In genomic region chr17:66130371-66130770, GRCm38 (mm10) we compare ENCODE assay signal across 33 mouse cellular contexts.
"Had no signal": no experiment of that assay in that cellular context is flagged by ENCODE, and none has a peak within 500 bp of the region (broad histone marks: within the 10 kb centered on the region; RNA-seq: fewer than 3 reads in every experiment).

No protein-coding gene starts in this region.

- H3K9me3 ChIP-seq: heart, embryonic 15.5 days; hindbrain, embryonic 10.5 days; hindbrain, embryonic 12.5 days; hindbrain, embryonic 13.5 days; hindbrain, embryonic 15.5 days; intestine, embryonic 15.5 days; kidney, embryonic 15.5 days had no signal

- ATAC-seq: hindbrain, embryonic 16.5 days; hindbrain, postnatal 0 days; inflammation-experienced regulatory T-cells, adult 6 months; intestine, embryonic 16.5 days; intestine, postnatal 0 days had no signal

- H3K4me1 ChIP-seq: hindbrain, embryonic 12.5 days; hindbrain, embryonic 13.5 days; hindbrain, embryonic 15.5 days; intestine, embryonic 15.5 days had no signal

- DNase-seq: heart, postnatal 10 days; heart, postnatal 14 days; heart, postnatal 36 days; heart, postnatal 4 days; kidney, adult 11 months; kidney, adult 18-20 months; kidney, adult 2 months; kidney, adult 8-10 months; kidney, adult 9 months; kidney, postnatal 10 days; kidney, postnatal 14 days; kidney, postnatal 25 days; kidney, postnatal 36 days; kidney, postnatal 4 days; layer of hippocampus, adult 9-11 months; layer of hippocampus, postnatal 36 days had no signal

- H3K4me3 ChIP-seq: heart, embryonic 12.5 days; heart, embryonic 13.5 days; heart, embryonic 15.5 days; hindbrain, embryonic 10.5 days; hindbrain, embryonic 12.5 days; hindbrain, embryonic 13.5 days; hindbrain, embryonic 15.5 days; intestine, embryonic 15.5 days; kidney, embryonic 15.5 days; layer of hippocampus, adult 2 months had no signal

- H3K9ac ChIP-seq: heart, embryonic 12.5 days; heart, embryonic 13.5 days; heart, embryonic 15.5 days; hindbrain, embryonic 12.5 days; hindbrain, embryonic 13.5 days; hindbrain, embryonic 14.5 days; hindbrain, embryonic 15.5 days; intestine, embryonic 15.5 days; kidney, embryonic 15.5 days had no signal

- H3K27ac ChIP-seq: heart, embryonic 13.5 days; heart, embryonic 15.5 days; hindbrain, embryonic 10.5 days; hindbrain, embryonic 12.5 days; hindbrain, embryonic 13.5 days; hindbrain, embryonic 14.5 days; hindbrain, embryonic 15.5 days; hindbrain, postnatal 0 days; intestine, embryonic 15.5 days; kidney, embryonic 15.5 days; kidney, postnatal 0 days; layer of hippocampus, adult 2 months had no signal

- H3K27me3 ChIP-seq: heart, embryonic 12.5 days; heart, embryonic 13.5 days; heart, embryonic 15.5 days; hindbrain, embryonic 12.5 days; hindbrain, embryonic 13.5 days; hindbrain, embryonic 15.5 days; intestine, embryonic 15.5 days; kidney, embryonic 15.5 days had no signal

- H3K4me2 ChIP-seq: heart, embryonic 12.5 days; heart, embryonic 13.5 days; heart, embryonic 15.5 days; hindbrain, embryonic 12.5 days; hindbrain, embryonic 13.5 days; hindbrain, embryonic 14.5 days; hindbrain, embryonic 15.5 days; intestine, embryonic 15.5 days; kidney, embryonic 15.5 days had no signal
